Mouse (Mus musculus) forelimb bud, embryonic 11.5 days (tissue): Measurements from ENCODE around the gene Spred1.

Experiments used
- DNase-seq: peaks from one replicate; pipeline ENCODE4 v3.0.0-alpha.2; 2012; ENCODE audit warnings: low read depth, low spot score

Spred1 gene

GRCm38 (mm10) chr2:117121212-117121983, at the start of gene Spred1:
Spred1 (plus strand) TSS chr2:117121374.
- DNase-seq = peak; percentile 42

GRCm38 (mm10) chr2:117071596-117071995, 49.6 kb upstream of the Spred1 start:
- DNase-seq = no peak

GRCm38 (mm10) chr2:117078711-117079110, 42.5 kb upstream of the Spred1 start:
- no peak for DNase-seq

GRCm38 (mm10) chr2:117079621-117080020, 41.6 kb upstream of the Spred1 start:
- no peak for DNase-seq

GRCm38 (mm10) chr2:117086002-117086765, 35.0 kb upstream of the Spred1 start:
- DNase-seq = no peak

- no peak for DNase-seq
Measured at GRCm38 (mm10) chr2:117086766-117087457, 34.3 kb upstream of the Spred1 start.

GRCm38 (mm10) chr2:117087458-117087820, 33.7 kb upstream of the Spred1 start:
- no peak for DNase-seq

GRCm38 (mm10) chr2:117089482-117089881, 31.7 kb upstream of the Spred1 start:
- no peak for DNase-seq

GRCm38 (mm10) chr2:117090061-117090460, 31.1 kb upstream of the Spred1 start:
- no peak for DNase-seq

- DNase-seq = no peak
Measured at GRCm38 (mm10) chr2:117092946-117093401, 28.2 kb upstream of the Spred1 start.

- no peak for DNase-seq
Measured at GRCm38 (mm10) chr2:117095491-117095890, 25.7 kb upstream of the Spred1 start.

- DNase-seq = no peak
Measured at GRCm38 (mm10) chr2:117097305-117097704, 23.9 kb upstream of the Spred1 start.

- no peak for DNase-seq
Measured at GRCm38 (mm10) chr2:117099316-117099715, 21.9 kb upstream of the Spred1 start.

- peak; percentile 44 for DNase-seq
Measured at GRCm38 (mm10) chr2:117103461-117103860, 17.7 kb upstream of the Spred1 start.

- DNase-seq = no peak
Measured at GRCm38 (mm10) chr2:117105407-117105806, 15.8 kb upstream of the Spred1 start.

- DNase-seq = no peak
Measured at GRCm38 (mm10) chr2:117108059-117108458, 13.1 kb upstream of the Spred1 start.

GRCm38 (mm10) chr2:117109296-117109695, 11.9 kb upstream of the Spred1 start:
- no peak for DNase-seq

GRCm38 (mm10) chr2:117110355-117110866, 10.8 kb upstream of the Spred1 start:
- no peak for DNase-seq

- no peak for DNase-seq
Measured at GRCm38 (mm10) chr2:117113262-117113661, 7.9 kb upstream of the Spred1 start.

GRCm38 (mm10) chr2:117113762-117114161, 7.4 kb upstream of the Spred1 start:
- no peak for DNase-seq

GRCm38 (mm10) chr2:117118516-117118915, 2.7 kb upstream of the Spred1 start:
- DNase-seq = no peak
